Mouse (Mus musculus) embryonic facial prominence, embryonic 15.5 days (tissue): Measurements from ENCODE around the gene Cnnm4. TPM values are rescaled to one million over a fixed set of nuclear protein-coding genes. Genes with fewer than 3 reads are reported as not detected.

Experiments
- ATAC-seq: fragments of 200-750 bp; cut with Nextera tagmentation; 2 replicates; pipeline ENCODE4 v1.8.0; 2017; ENCODE audit warnings: low read depth, moderate TSS enrichment; ENCODE audit not compliant: insufficient number of reproducible peaks, low FRiP score, low TSS enrichment
- H3K27ac ChIP-seq: fragments of 300-500 bp; sonication (generic); replicated peaks from 2 replicates; pipeline ENCODE4 v1.5.1; 2015; ENCODE audit warnings: mild to moderate bottlenecking, inconsistent platforms
- H3K27me3 ChIP-seq: fragments of 300-500 bp; sonication (generic); 2 replicates; pipeline ENCODE4 v1.6.1; 2015; ENCODE audit warnings: inconsistent platforms
- H3K36me3 ChIP-seq: fragments of 300-500 bp; sonication (generic); 2 replicates; pipeline ENCODE4 v1.6.1; 2015; ENCODE audit warnings: mild to moderate bottlenecking, inconsistent platforms
- H3K4me1 ChIP-seq: fragments of 300-500 bp; sonication (generic); 2 replicates; pipeline ENCODE4 v1.6.1; 2015; ENCODE audit warnings: inconsistent platforms
- H3K4me2 ChIP-seq: fragments of 300-500 bp; sonication (generic); replicated peaks from 2 replicates; pipeline ENCODE4 v1.6.1; 2015; ENCODE audit warnings: mild to moderate bottlenecking, inconsistent platforms
- H3K4me3 ChIP-seq: fragments of 300-500 bp; sonication (generic); replicated peaks from 2 replicates; pipeline ENCODE4 v1.5.1; 2015; ENCODE audit warnings: mild to moderate bottlenecking, inconsistent platforms
- H3K9ac ChIP-seq: fragments of 300-500 bp; sonication (generic); 2 replicates; pipeline ENCODE4 v1.6.1; 2015; ENCODE audit warnings: inconsistent platforms
- H3K9me3 ChIP-seq: fragments of 300-500 bp; sonication (generic); replicated peaks from 2 replicates; pipeline ENCODE4 v1.6.1; 2016; ENCODE audit warnings: inconsistent platforms
- WGBS: fragments of 180-500 bp; shearing (Covaris S2); methylation state at CpG from one replicate; pipeline ENCODE4 v1.1.7; 2015; 5-methylcytosine and 5-hydroxymethylcytosine counted together
- polyA plus RNA-seq: library from polyadenylated mRNA; unstranded; fragments of >200 nt; fragmentation: Nextera tagmentation; extraction: Ambion mirVana; gene quantifications from 2 replicates; pipeline ENCODE4 v1.2.1, GENCODE M21; 2015

Gene Cnnm4
- polyA plus RNA-seq, 1 experiment from 2014 or later, result 15.8 TPM

DNA sequence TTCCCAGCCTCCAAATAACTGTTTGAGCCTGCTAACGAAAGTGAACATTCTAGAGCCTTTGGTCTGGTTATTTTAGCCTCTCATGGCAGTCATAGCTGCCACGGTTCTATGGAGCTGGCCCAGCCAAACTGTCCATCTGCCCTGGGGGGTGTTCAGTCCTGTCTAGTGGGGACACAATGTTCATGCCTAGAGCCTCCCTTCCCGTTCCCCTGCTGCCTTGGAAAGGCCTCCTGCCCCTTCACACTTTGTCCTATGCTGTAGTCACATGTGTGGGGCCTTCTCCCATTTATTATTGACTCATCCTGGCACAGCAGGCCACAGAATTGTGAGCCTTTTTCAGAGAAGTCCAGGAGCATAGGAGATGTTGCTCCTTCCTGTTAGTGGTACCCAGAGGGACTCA is 46.8 kb downstream of the Cnnm4 start:
- Histone ChIP-seq H3K9ac (no peak overlapping the region), H3K36me3 (peaks cover 50% of the 10 kb centered on the region), H3K27ac (no peak overlapping the region), H3K4me3 (no peak overlapping the region), H3K9me3 (no peaks in the 10 kb centered on the region), H3K4me1 (peaks cover 20% of the 10 kb centered on the region), H3K27me3 (no peaks in the 10 kb centered on the region), H3K4me2 (no peak overlapping the region)
- ATAC-seq, result no peak
- 82% methylated on average over 3 of the region's 3 CpGs for WGBS

DNA sequence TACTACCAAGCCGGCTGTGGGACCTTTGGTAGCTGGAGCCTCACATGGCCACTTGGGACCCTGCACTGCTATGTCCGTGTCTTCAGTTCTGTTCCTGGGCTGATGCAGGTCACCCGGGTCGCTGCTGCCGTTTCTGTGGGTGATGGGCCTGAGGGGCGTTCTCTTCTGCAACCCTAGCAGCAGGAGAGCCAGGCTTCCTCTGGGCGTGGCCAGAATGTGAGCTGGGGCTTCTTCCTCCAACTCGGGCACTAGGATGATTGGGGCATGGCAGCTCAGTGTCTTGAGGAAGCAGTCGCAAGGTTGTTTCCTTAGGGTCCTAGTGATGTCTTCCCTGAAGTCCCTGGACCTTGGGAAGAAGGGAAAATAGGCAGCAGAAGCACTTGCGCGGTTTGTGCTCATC is 48.2 kb downstream of the Cnnm4 start:
- no peak overlapping the region for H3K4me2 ChIP-seq
- H3K27me3 ChIP-seq, result no peaks in the 10 kb centered on the region
- WGBS, result 76% methylated on average over 11 of the region's 11 CpGs
- no peak for ATAC-seq
- no peak overlapping the region for H3K27ac ChIP-seq
- peaks cover 9% of the 10 kb centered on the region for H3K4me1 ChIP-seq
- no peaks in the 10 kb centered on the region for H3K9me3 ChIP-seq
- no peak overlapping the region for H3K9ac ChIP-seq
- no peak overlapping the region for H3K4me3 ChIP-seq
- H3K36me3 ChIP-seq, result peaks cover 63% of the 10 kb centered on the region

DNA sequence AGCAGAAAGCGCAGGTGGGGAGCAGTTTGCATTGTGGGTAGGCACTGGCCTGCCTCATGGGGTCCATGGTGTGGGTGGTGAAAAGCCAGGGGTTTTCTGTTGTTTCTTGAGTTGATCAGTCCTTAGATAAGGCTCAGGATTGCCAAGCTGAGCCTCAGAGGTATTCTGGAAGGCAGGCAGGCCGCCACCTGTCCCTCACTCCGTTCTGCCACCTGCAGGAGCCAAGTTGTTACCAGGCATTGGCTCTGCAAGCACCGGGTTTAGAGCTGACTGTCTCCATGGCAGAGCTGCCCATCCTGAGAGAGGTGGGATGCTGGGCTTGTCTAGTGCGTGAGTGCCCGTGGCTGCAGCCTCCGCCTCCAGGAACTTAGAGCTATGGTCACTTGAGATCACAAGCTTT is 50.8 kb downstream of the Cnnm4 start:
- peaks cover 85% of the 10 kb centered on the region for H3K36me3 ChIP-seq
- no peak overlapping the region for H3K9ac ChIP-seq
- WGBS, result 93% methylated on average over 7 of the region's 7 CpGs
- no peak overlapping the region for H3K4me2 ChIP-seq
- no peak overlapping the region for H3K4me3 ChIP-seq
- H3K27ac ChIP-seq, result no peak overlapping the region
- ATAC-seq, result no peak
- no peaks in the 10 kb centered on the region for H3K27me3 ChIP-seq
- H3K9me3 ChIP-seq, result no peaks in the 10 kb centered on the region
- H3K4me1 ChIP-seq, result no peaks in the 10 kb centered on the region

DNA sequence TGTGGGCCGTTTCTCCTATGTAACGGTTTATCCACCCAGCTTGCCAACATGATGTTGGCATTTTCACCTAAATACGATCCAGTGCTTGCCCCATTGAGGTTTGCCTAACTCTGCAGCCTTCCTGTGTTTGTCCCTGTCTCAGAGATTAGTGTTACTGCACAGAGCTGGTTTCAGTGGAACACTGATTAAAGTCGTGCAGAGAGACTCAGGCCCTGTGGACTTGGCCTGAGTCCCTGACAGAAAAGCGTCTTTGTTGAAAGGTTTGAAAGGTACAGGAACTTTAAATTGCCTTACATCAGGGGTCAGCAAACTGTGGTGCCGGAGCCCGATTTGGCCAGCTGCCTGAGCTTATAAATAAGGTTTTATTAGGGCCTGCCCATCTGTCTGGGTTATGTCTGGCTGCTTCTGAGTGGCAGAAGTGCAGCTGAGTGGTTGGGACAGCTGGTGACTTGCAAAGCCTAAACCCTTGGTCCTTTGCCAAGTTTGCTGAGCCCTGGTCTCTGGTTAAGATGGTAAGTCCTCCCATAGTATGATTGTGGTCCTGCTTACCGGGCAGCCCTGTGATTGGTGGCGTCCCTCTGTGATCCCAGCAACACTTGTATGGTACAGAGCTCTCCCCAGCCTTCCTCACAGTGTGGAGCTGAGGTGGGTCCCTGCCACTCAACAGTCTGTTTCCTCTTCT is 52.1 kb downstream of the Cnnm4 start:
- no peaks in the 10 kb centered on the region for H3K9me3 ChIP-seq
- no peak overlapping the region for H3K4me2 ChIP-seq
- H3K9ac ChIP-seq, result no peak overlapping the region
- H3K4me1 ChIP-seq, result 0 out of 2 replicates have a peak, but pooled peaks cover 3% of the 10 kb centered on the region
- no peak overlapping the region for H3K4me3 ChIP-seq
- H3K36me3 ChIP-seq, result peaks cover 80% of the 10 kb centered on the region
- ATAC-seq, result peak; percentile 27; the same call in 1 of the 2 replicates
- WGBS, result 70% methylated on average over 9 of the region's 9 CpGs
- no peaks in the 10 kb centered on the region for H3K27me3 ChIP-seq
- 0 out of 2 replicates have a peak overlapping the region, but pooled peaks have one; percentile 17 for H3K27ac ChIP-seq

DNA sequence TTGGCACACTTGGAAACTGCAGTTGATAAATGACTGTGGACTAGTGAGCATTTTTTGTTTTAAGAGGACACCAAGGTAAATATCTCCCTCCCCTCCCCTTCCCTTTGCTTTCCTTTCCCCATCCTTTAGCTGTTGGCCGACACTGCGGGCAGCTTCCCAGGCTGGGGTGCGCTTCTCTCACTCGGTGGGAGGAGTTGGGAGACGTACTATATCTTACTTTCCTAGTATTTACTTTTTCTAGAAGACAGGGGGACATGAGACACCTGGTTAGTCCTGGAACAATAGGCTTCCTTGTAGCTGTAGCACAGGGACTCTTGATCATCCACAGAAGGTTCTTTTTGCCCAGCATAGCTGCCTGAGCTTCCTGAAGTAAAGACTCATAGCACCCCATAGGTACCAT is 52.6 kb downstream of the Cnnm4 start:
- no peak overlapping the region for H3K27ac ChIP-seq
- no peaks in the 10 kb centered on the region for H3K9me3 ChIP-seq
- ATAC-seq, result no peak
- H3K4me2 ChIP-seq, result no peak overlapping the region
- WGBS, result 92% methylated on average over 5 of the region's 5 CpGs
- no peaks in the 10 kb centered on the region for H3K27me3 ChIP-seq
- H3K4me1 ChIP-seq, result 0 out of 2 replicates have a peak, but pooled peaks cover 4% of the 10 kb centered on the region
- peaks cover 76% of the 10 kb centered on the region for H3K36me3 ChIP-seq
- H3K9ac ChIP-seq, result no peak overlapping the region
- no peak overlapping the region for H3K4me3 ChIP-seq

DNA sequence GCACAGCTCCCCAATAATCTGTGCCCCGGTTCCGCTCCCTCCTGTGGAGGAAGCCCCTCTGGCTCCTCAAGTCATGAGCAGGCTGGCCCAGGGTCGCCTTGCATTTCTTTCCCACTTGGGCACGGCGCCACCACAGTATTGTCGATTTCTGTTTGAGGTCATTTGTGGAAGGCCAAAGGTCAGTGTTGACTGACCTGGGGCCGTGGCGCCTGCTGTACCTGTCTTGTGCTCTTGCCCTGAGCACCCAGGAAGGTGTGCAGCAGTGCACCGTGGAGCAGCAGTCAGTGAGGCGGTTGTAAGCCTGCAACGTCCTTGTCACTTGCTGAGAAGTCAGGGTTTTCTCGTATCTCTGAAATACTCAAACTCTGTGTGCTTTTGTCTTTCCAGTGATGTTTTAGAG is 54.4 kb downstream of the Cnnm4 start:
- Histone ChIP-seq H3K27ac (no peak overlapping the region), H3K9ac (no peak overlapping the region), H3K4me3 (no peak overlapping the region), H3K36me3 (peaks cover 63% of the 10 kb centered on the region), H3K27me3 (no peaks in the 10 kb centered on the region), H3K9me3 (no peaks in the 10 kb centered on the region), H3K4me2 (no peak overlapping the region), H3K4me1 (peaks cover 4% of the 10 kb centered on the region; the same call in 1 of the 2 replicates)
- WGBS, result 85% methylated on average over 12 of the region's 12 CpGs
- ATAC-seq, result no peak

DNA sequence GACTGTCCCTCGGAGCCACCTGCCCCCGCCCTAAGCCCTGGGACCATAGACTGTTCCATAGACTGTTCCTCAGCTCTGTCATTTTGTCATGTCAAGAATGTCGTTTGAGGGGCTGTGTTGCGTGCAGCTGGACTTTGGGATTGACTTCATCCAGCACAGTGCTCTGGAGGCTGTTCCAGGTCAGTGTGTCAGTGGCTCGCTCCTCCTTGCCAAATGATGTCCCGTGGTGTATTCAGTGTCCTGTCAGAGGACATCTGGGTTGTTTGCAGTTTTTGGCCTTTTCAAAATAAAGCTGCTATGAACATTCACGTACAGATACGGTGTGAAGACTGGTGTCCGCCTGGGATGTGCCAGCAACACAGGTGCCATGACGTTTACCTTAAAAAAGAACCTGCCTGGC is 55.5 kb downstream of the Cnnm4 start:
- no peaks in the 10 kb centered on the region for H3K9me3 ChIP-seq
- H3K36me3 ChIP-seq, result peaks cover 63% of the 10 kb centered on the region
- no peak overlapping the region for H3K9ac ChIP-seq
- no peak for ATAC-seq
- H3K27me3 ChIP-seq, result no peaks in the 10 kb centered on the region
- no peak overlapping the region for H3K4me3 ChIP-seq
- H3K27ac ChIP-seq, result no peak overlapping the region
- peaks cover 4% of the 10 kb centered on the region; the same call in 1 of the 2 replicates for H3K4me1 ChIP-seq
- WGBS, result 89% methylated on average over 10 of the region's 10 CpGs
- H3K4me2 ChIP-seq, result no peak overlapping the region

DNA sequence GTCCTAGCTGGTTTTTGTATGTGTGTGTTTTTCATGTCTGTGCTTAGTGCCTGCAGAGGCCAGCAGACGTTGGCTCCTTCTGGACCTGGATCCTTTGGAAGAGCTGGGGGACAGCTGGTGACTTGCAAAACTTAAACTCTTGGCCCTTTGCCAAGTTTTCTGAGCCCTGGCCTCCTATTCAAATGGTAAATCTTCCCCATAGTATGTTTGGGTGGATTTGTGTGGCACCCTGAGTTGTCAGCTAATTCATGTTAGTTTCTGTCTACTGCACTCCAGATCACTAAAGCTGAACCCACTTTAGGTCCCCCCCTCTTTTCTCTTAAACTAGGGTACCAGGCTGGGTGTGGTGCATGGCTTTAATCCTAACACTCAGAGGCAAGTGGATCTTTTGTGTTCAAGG is 56.9 kb downstream of the Cnnm4 start:
- WGBS, result 7% methylated on average over 1 of the region's 1 CpGs
- H3K36me3 ChIP-seq, result peaks cover 49% of the 10 kb centered on the region

DNA sequence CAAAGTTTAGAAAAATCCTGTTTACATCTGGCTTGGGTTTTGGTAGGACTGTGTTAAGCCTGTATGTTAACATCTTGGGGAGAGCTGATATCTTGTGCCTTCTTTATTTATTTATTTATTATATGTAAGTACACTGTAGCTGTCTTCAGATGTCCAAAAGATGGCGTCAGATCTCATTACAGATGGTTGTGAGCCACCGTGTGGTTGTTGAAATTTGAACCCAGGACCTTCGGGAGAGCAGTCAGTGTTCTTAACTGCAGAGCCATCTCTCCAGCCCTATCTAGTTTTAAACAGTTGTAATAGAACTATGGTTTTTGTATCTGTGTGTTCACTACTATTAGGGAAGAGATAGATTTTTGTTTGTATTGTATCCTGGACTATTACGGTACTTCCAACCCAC is 57.9 kb downstream of the Cnnm4 start:
- peaks cover 41% of the 10 kb centered on the region for H3K36me3 ChIP-seq
- no peak overlapping the region for H3K4me3 ChIP-seq
- H3K9me3 ChIP-seq, result no peaks in the 10 kb centered on the region
- H3K4me2 ChIP-seq, result no peak overlapping the region
- no peak overlapping the region for H3K9ac ChIP-seq
- no peak overlapping the region for H3K27ac ChIP-seq
- H3K4me1 ChIP-seq, result peaks cover 16% of the 10 kb centered on the region
- ATAC-seq, result no peak
- 70% methylated on average over 4 of the region's 4 CpGs for WGBS
- no peaks in the 10 kb centered on the region for H3K27me3 ChIP-seq

More for the DNA sequence above, 56.9 kb downstream of the Cnnm4 start:
- Histone ChIP-seq H3K4me2 (no peak overlapping the region), H3K4me3 (no peak overlapping the region), H3K27ac (no peak overlapping the region; the same call in 1 of the 2 replicates), H3K9ac (no peak overlapping the region), H3K9me3 (no peaks in the 10 kb centered on the region), H3K27me3 (no peaks in the 10 kb centered on the region), H3K4me1 (peaks cover 7% of the 10 kb centered on the region; the same call in 1 of the 2 replicates)
- ATAC-seq, result no peak

DNA sequence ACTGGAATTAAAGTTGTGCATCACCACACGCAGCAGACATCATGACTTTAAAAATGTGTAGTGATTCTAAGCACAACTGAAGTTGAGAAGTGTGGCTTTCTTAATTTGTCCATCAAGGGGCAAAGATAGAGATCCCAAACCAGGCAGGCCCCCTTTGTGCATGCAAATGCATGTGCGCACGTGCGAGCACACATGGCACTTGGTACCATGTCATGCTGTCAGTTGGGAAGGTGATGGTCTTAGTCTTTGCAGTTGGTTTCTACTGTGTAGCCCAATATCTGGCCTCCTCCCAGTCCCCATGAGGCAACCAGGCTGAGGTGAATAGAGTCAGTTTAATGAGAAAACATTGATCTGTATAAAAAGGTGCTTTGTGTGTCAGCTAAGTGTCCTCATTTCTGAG is 58.5 kb downstream of the Cnnm4 start:
- Histone ChIP-seq H3K9me3 (no peaks in the 10 kb centered on the region), H3K4me2 (no peak overlapping the region), H3K36me3 (peaks cover 35% of the 10 kb centered on the region), H3K4me3 (no peak overlapping the region), H3K27me3 (no peaks in the 10 kb centered on the region), H3K9ac (no peak overlapping the region), H3K4me1 (peaks cover 22% of the 10 kb centered on the region), H3K27ac (no peak overlapping the region)
- WGBS, result 93% methylated on average over 4 of the region's 4 CpGs
- ATAC-seq, result no peak

DNA sequence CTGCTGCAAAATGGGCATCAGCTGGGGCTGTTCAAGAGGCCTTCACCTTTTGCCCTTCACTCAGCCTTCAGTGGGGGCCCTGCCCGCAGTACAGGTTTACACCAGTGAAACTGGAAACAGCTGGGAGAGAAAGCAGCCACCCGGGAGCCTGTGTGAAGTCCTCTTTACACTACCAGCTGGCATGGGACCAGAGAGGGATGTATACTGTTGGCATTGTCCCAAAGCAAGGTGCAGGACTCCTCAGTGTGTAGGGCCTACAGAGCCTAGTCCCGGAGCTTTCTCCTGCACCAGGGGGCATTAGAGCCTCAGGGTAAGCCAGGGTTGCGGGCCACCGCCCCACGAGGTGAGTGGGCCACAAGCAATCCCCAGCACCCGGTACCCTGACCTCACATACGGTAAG is 59.1 kb downstream of the Cnnm4 start:
- no peaks in the 10 kb centered on the region for H3K27me3 ChIP-seq
- no peak for ATAC-seq
- H3K4me1 ChIP-seq, result peaks cover 25% of the 10 kb centered on the region
- no peak overlapping the region for H3K4me3 ChIP-seq
- H3K36me3 ChIP-seq, result peaks cover 28% of the 10 kb centered on the region
- H3K27ac ChIP-seq, result no peak overlapping the region
- 63% methylated on average over 8 of the region's 8 CpGs for WGBS
- H3K9me3 ChIP-seq, result no peaks in the 10 kb centered on the region
- no peak overlapping the region for H3K4me2 ChIP-seq
- no peak overlapping the region for H3K9ac ChIP-seq

DNA sequence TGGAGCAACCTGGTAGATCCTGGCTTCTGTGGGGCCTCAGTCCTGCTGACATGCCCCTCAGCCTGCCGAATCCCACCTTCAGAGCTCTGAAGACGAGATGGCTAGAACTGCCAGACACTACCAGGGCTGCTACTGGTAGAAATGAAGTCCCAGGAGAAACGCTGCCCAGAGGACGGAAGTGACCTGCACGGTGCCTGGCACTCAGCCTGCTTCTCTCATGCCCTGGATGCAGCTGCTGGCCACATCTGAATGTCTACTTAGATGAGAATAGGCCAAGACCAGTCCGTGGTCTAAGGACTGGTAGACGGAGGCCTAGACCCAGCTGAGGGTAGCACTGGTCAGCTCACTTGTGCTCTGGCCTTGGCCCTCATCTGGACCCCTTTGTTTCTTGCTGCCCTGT is 59.5 kb downstream of the Cnnm4 start:
- ATAC-seq, result no peak
- Histone ChIP-seq H3K9ac (no peak overlapping the region), H3K36me3 (peaks cover 24% of the 10 kb centered on the region; the same call in 1 of the 2 replicates), H3K27me3 (no peaks in the 10 kb centered on the region), H3K27ac (no peak overlapping the region), H3K9me3 (no peaks in the 10 kb centered on the region), H3K4me1 (peaks cover 25% of the 10 kb centered on the region), H3K4me3 (no peak overlapping the region), H3K4me2 (no peak overlapping the region)
- 87% methylated on average over 7 of the region's 7 CpGs for WGBS
